8 mouse cellular contexts compared by ENCODE assay signal in the genomic region with DNA sequence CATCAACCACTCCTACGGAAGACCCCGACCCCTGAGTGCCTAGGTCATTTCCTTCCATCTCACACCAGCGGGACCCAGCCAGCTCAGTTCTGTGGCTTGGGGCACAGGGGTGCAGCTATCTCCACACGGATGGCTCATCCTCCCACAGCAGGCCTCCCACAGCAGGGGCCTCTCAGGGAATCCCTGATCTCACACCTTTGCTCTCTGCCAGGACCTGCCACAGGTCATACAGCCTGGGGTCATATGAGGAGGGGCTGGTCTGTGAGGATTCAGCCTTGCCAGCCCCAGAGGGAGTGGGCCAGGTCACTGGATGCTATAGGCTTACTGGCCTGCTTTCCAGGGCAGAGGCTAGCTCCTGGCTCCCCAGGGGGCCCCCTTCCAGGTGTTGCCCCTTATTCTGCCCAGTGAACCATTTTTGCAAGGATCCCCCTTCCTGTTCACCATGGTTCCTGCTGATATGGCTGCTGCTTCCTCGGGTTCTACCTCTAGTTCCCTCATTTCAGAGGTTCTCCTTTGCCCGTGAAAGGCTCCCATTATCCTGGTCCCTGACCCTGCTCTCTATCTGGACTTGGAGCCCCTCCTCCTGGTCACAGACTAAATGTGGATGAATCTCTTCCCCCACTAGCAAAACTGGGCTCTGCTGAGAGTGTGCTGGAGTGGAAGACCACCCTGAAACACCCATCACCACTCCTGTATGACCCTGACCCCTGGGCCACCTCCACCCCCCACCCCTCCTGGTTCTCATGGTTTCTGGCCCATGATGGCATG. TPM values are rescaled to one million over a fixed set of nuclear protein-coding genes. Genes with fewer than 3 reads are reported as not detected.
DNase-seq lines count a peak whose midpoint lies in the region; ATAC-seq and TF ChIP-seq lines count a peak whose summit lies in the region.

No protein-coding gene starts in this region.

- no peak overlapping the region for H3K27ac ChIP-seq in ES-E14 (ENCODE audit: insufficient read depth, low read depth, low read length, poor library complexity, severe bottlenecking)
- H3K27ac ChIP-seq in heart, postnatal 0 days (ENCODE audit: low read depth): peak overlapping the region; percentile 13; the same call in 1 of the 2 replicates
- 0 out of 2 replicates have a peak overlapping the region, but pooled peaks have one; percentile 1 for H3K27ac ChIP-seq in liver, postnatal 0 days (ENCODE audit: low read depth)

- ATAC-seq in heart, postnatal 0 days (ENCODE audit: insufficient read depth, low read depth): no peak
- no peak for ATAC-seq in liver, postnatal 0 days

- TF ChIP-seq EP300 in heart, postnatal 0 days (IDR thresholded peaks at IDR 0.05; ENCODE audit: low read depth): no peak
- no peak for TF ChIP-seq EP300 in liver, postnatal 0 days (IDR thresholded peaks at IDR 0.05; ENCODE audit: low read depth)

- in situ Hi-C loops in ES-E14 (cut with MboI; ENCODE audit: low sequenced_read_pairs in 2 of 2, unreplicated experiment in 2 of 2): no loop called here

- peak overlapping the region; percentile 88 to 94; a peak in 3 of 4 replicates for H3K4me3 ChIP-seq in ES-E14 (ENCODE audit: insufficient read depth in 1 of 2, low read depth in 1 of 2, low read length in 2 of 2, poor library complexity in 1 of 2, severe bottlenecking in 1 of 2)
- H3K4me3 ChIP-seq in heart, postnatal 0 days (ENCODE audit: low read depth, low read length): peak overlapping the region; percentile 83; the same call in 1 of the 2 replicates
- H3K4me3 ChIP-seq in liver, postnatal 0 days (ENCODE audit: low read depth, low read length): peak overlapping the region; percentile 92

- 30% methylated on average over 6 of the region's 6 CpGs for WGBS in heart, postnatal 0 days
- WGBS in liver, postnatal 0 days (ENCODE audit: insufficient replicate concordance): 19% methylated on average over 6 of the region's 6 CpGs

- peak; percentile 92 for DNase-seq in heart, adult 11 months
- no peak for DNase-seq in heart, adult 8-10 months (ENCODE audit: low spot score)
- no peak for DNase-seq in ES-E14 (ENCODE audit: low read depth, low spot score)
- DNase-seq in heart, postnatal 0 days (ENCODE audit: low spot score): no peak
- DNase-seq in liver, postnatal 0 days: no peak
- DNase-seq in embryo, embryonic 10.5 days (ENCODE audit: low spot score): no peak
- DNase-seq in frontal cortex, postnatal 14 days (ENCODE audit: low spot score in 2 of 2): no peak
- no peak for DNase-seq in spleen, adult 12 weeks (ENCODE audit: low spot score)

- H3K4me1 ChIP-seq in ES-E14 (ENCODE audit: control insufficient read depth in 2 of 2, insufficient read depth in 2 of 2, low read length in 2 of 2, poor library complexity in 1 of 2): peaks cover 10 to 50% of the 10 kb centered on the region in 2 experiments; a peak in 2 of 4 replicates
- H3K4me1 ChIP-seq in heart, postnatal 0 days (ENCODE audit: control insufficient read depth, insufficient read depth): peaks cover 33% of the 10 kb centered on the region
- H3K4me1 ChIP-seq in liver, postnatal 0 days (ENCODE audit: insufficient read depth): peaks cover 37% of the 10 kb centered on the region

- H3K4me2 ChIP-seq in heart, postnatal 0 days (ENCODE audit: low read depth, low read length): peak overlapping the region; percentile 94
- peak overlapping the region; percentile 97 for H3K4me2 ChIP-seq in liver, postnatal 0 days (ENCODE audit: low read depth, low read length)

- peak overlapping the region; percentile 89 for H3K9ac ChIP-seq in ES-E14 (ENCODE audit: insufficient read depth, low read depth, low read length, poor library complexity, severe bottlenecking)
- peak overlapping the region; percentile 88; the same call in 1 of the 2 replicates for H3K9ac ChIP-seq in heart, postnatal 0 days (replicated peaks; ENCODE audit: low read depth, low read length)
- peak overlapping the region; percentile 96 for H3K9ac ChIP-seq in liver, postnatal 0 days (replicated peaks)

- no peaks in the 10 kb centered on the region; the same call in 1 of the 2 replicates for H3K36me3 ChIP-seq in ES-E14 (ENCODE audit: control insufficient read depth, insufficient read depth, low read length, poor library complexity, severe bottlenecking)
- H3K36me3 ChIP-seq in heart, postnatal 0 days (replicated peaks; ENCODE audit: control insufficient read depth, insufficient read depth, low read length): no peaks in the 10 kb centered on the region
- H3K36me3 ChIP-seq in liver, postnatal 0 days (replicated peaks; ENCODE audit: insufficient read depth, low read length): no peaks in the 10 kb centered on the region; the same call in none of the 2 replicates

- H3K27me3 ChIP-seq in heart, postnatal 0 days (ENCODE audit: control insufficient read depth, insufficient read depth, low read length): 0 out of 2 replicates have a peak, but pooled peaks cover 5% of the 10 kb centered on the region
- H3K27me3 ChIP-seq in liver, postnatal 0 days (ENCODE audit: insufficient read depth, low read length): no peaks in the 10 kb centered on the region

- TF ChIP-seq CTCF in heart, postnatal 0 days (IDR thresholded peaks at IDR 0.05; ENCODE audit: low read depth): no peak
- no peak for TF ChIP-seq CTCF in liver, postnatal 0 days (IDR thresholded peaks at IDR 0.05; ENCODE audit: low read depth)

- no peaks in the 10 kb centered on the region for H3K9me3 ChIP-seq in ES-E14 (ENCODE audit: control insufficient read depth, insufficient read depth, low read depth, low read length)
- H3K9me3 ChIP-seq in heart, postnatal 0 days (replicated peaks; ENCODE audit: control insufficient read depth, low read length): no peaks in the 10 kb centered on the region
- H3K9me3 ChIP-seq in liver, postnatal 0 days (ENCODE audit: low read length): no peaks in the 10 kb centered on the region

TF ChIP-seq in ES-E14, 5 proteins besides CTCF, POLR2A, EP300 and RAD21:
- TF ChIP-seq MAFK (IDR thresholded peaks at IDR 0.05; ENCODE audit: insufficient read depth, low read depth, low read length) (no peak), HCFC1 (IDR thresholded peaks at IDR 0.05; ENCODE audit: borderline replicate concordance, insufficient read depth, low read length) (no peak), ZNF384 (IDR thresholded peaks at IDR 0.05; ENCODE audit: low read depth, low read length) (no peak), ZC3H11A (IDR thresholded peaks at IDR 0.05; ENCODE audit: borderline replicate concordance, low read depth, low read length) (no peak), CHD2 (IDR thresholded peaks at IDR 0.05; ENCODE audit: low read depth, low read length) (no peak)
TF ChIP-seq in ES-E14: peak in this region for 0.

RNA-seq across cellular contexts. Expression of a gene that starts 1.6 kb away (rescaled TPM):
- total RNA-seq in heart, adult 8-10 months (2022): 10 to 100 TPM; 45.0 to 47.2 (median 46.1) TPM
- 30.3 and 49.7 TPM in 2 replicates for total RNA-seq in ES-E14 (2012; rRNA removed)
- total RNA-seq in heart, postnatal 0 days (2014; rRNA removed; ENCODE audit: low replicate concordance): 26.3 and 32.0 TPM in 2 replicates
- polyA plus RNA-seq in heart, postnatal 0 days (2015; fragmentation: Nextera tagmentation; extraction: Ambion mirVana): 10.9 and 11.8 TPM in 2 replicates
- polyA plus RNA-seq in liver, postnatal 0 days (2015; fragmentation: Nextera tagmentation; extraction: Ambion mirVana): 3.6 and 3.9 TPM in 2 replicates

RNA-seq across cellular contexts. Expression of a gene that starts 25.4 kb away (rescaled TPM):
- not detected for total RNA-seq in heart, adult 8-10 months (2022)
- 0.22 and 0.79 TPM in 2 replicates for total RNA-seq in ES-E14 (2012; rRNA removed)
- total RNA-seq in heart, postnatal 0 days (2014; rRNA removed; ENCODE audit: low replicate concordance): not detected in 2 replicates
- polyA plus RNA-seq in heart, postnatal 0 days (2015; fragmentation: Nextera tagmentation; extraction: Ambion mirVana): not detected in 2 replicates
- not detected in 2 replicates for polyA plus RNA-seq in liver, postnatal 0 days (2015; fragmentation: Nextera tagmentation; extraction: Ambion mirVana)

RNA-seq across cellular contexts. Expression of a gene that starts 40.4 kb away (rescaled TPM):
- 1,000 to 10,000 TPM; 1,612 to 1,913 (median 1,690) TPM for total RNA-seq in heart, adult 8-10 months (2022)
- 54.6 and 62.2 TPM in 2 replicates for total RNA-seq in ES-E14 (2012; rRNA removed)
- total RNA-seq in heart, postnatal 0 days (2014; rRNA removed; ENCODE audit: low replicate concordance): 1,394 and 1,556 TPM in 2 replicates
- polyA plus RNA-seq in heart, postnatal 0 days (2015; fragmentation: Nextera tagmentation; extraction: Ambion mirVana): 2,321 and 2,395 TPM in 2 replicates
- 65.1 and 67.4 TPM in 2 replicates for polyA plus RNA-seq in liver, postnatal 0 days (2015; fragmentation: Nextera tagmentation; extraction: Ambion mirVana)

RNA-seq across cellular contexts. Expression of a gene that starts 46.5 kb away (rescaled TPM):
- 100 to 1,000 TPM; 154 to 215 (median 169) TPM for total RNA-seq in heart, adult 8-10 months (2022)
- total RNA-seq in ES-E14 (2012; rRNA removed): 173 and 210 TPM in 2 replicates
- 286 and 487 TPM in 2 replicates for total RNA-seq in heart, postnatal 0 days (2014; rRNA removed; ENCODE audit: low replicate concordance)
- 831 and 871 TPM in 2 replicates for polyA plus RNA-seq in heart, postnatal 0 days (2015; fragmentation: Nextera tagmentation; extraction: Ambion mirVana)
- 174 and 181 TPM in 2 replicates for polyA plus RNA-seq in liver, postnatal 0 days (2015; fragmentation: Nextera tagmentation; extraction: Ambion mirVana)

RNA-seq across cellular contexts. Expression of a gene that starts 56.6 kb away (rescaled TPM):
- total RNA-seq in heart, adult 8-10 months (2022): under 1 TPM; 0.12 to 0.49 (median 0.33) TPM
- 30.3 and 48.0 TPM in 2 replicates for total RNA-seq in ES-E14 (2012; rRNA removed)
- total RNA-seq in heart, postnatal 0 days (2014; rRNA removed; ENCODE audit: low replicate concordance): 6.7 and 16.5 TPM in 2 replicates
- 4.5 and 4.9 TPM in 2 replicates for polyA plus RNA-seq in heart, postnatal 0 days (2015; fragmentation: Nextera tagmentation; extraction: Ambion mirVana)
- polyA plus RNA-seq in liver, postnatal 0 days (2015; fragmentation: Nextera tagmentation; extraction: Ambion mirVana): 3.9 and 4.6 TPM in 2 replicates

Comparison
In these comparisons a context has a peak if more than half of its experiments do, and no peak if none do; other contexts are left out.
1. RNA of a gene that starts 40.4 kb away (total RNA-seq): 1,612 to 1,913 TPM in heart, adult 8-10 months and 1,394 to 1,556 TPM in heart, postnatal 0 days; 54.6 to 62.2 TPM in ES-E14; every median in the first group is over 10 times any median in the second.
2. Peak in every context shown above with its lines, with median percentiles within 50 percentile points of each other: H3K4me3 ChIP-seq and H3K9ac ChIP-seq.